Mouse (Mus musculus): Measurements from ENCODE around the gene Fam89b. TPM values are rescaled to one million over a fixed set of nuclear protein-coding genes. Genes with fewer than 3 reads are reported as not detected.

Gene Fam89b
- total and polyA plus RNA-seq, 3 experiments, result 29.6 to 60.2 TPM; not detected in 1

- Histone ChIP-seq H3K4me3 (ENCODE audit: control insufficient read depth in 1 of 2, insufficient read depth in 1 of 2, low read depth in 2 of 2, low read length in 2 of 2) (no peak overlapping the region), H3K27ac (ENCODE audit: control insufficient read depth, low read depth, low read length) (no peak overlapping the region), H3K27me3 (ENCODE audit: control insufficient read depth in 1 of 2, insufficient read depth in 2 of 2, low read length in 2 of 2) (no peaks in the 10 kb centered on the region), H3K79me2 (ENCODE audit: control insufficient read depth, insufficient read depth, low read length, poor library complexity) (no peaks in the 10 kb centered on the region), H3K9ac (ENCODE audit: control insufficient read depth, low read depth, low read length, poor library complexity, severe bottlenecking) (no peak overlapping the region), H3K4me1 (ENCODE audit: control insufficient read depth in 1 of 2, insufficient read depth in 2 of 2, low read length in 2 of 2) (no peaks in the 10 kb centered on the region), H3K36me3 (ENCODE audit: control insufficient read depth in 1 of 2, insufficient read depth in 2 of 2, low read length in 2 of 2) (no peaks in the 10 kb centered on the region), H3K9me3 (replicated peaks; ENCODE audit: insufficient read depth, low read length) (no peaks in the 10 kb centered on the region)
- TF ChIP-seq RCOR1 (IDR thresholded peaks at IDR 0.05; ENCODE audit: low read depth, low read length) (no peak), CHD1 (IDR thresholded peaks at IDR 0.05; ENCODE audit: low read depth, low read length) (no peak), BHLHE40 (IDR thresholded peaks at IDR 0.05; ENCODE audit: borderline replicate concordance, low read depth, low read length) (no peak), USF2 (IDR thresholded peaks at IDR 0.05; ENCODE audit: borderline replicate concordance in 1 of 2, insufficient read depth in 1 of 2, low read depth in 1 of 2, low read length in 2 of 2) (no peak), ETS1 (IDR thresholded peaks at IDR 0.05; ENCODE audit: low read depth, low read length) (no peak), MYB (IDR thresholded peaks at IDR 0.05; ENCODE audit: low read depth, low read length) (no peak), JUND (IDR thresholded peaks at IDR 0.05; ENCODE audit: low read depth, low read length) (no peak), MAZ (IDR thresholded peaks at IDR 0.05; ENCODE audit: low read depth, low read length) (no peak), TCF12 (IDR thresholded peaks at IDR 0.05; ENCODE audit: low read depth, low read length) (no peak), SMC3 (IDR thresholded peaks at IDR 0.05; ENCODE audit: low read depth, low read length) (no peak), GABPA (IDR thresholded peaks at IDR 0.05; ENCODE audit: low read depth, low read length) (no peak), MEF2A (IDR thresholded peaks at IDR 0.05; ENCODE audit: extremely low read depth, insufficient replicate concordance, low read depth, low read length, poor library complexity, severe bottlenecking) (no peak), HCFC1 (IDR thresholded peaks at IDR 0.05; ENCODE audit: low read depth, low read length) (no peak), MYC (IDR thresholded peaks at IDR 0.05; ENCODE audit: low read depth, low read length) (no peak), MXI1 (IDR thresholded peaks at IDR 0.05; ENCODE audit: low read depth, low read length) (no peak), CHD2 (IDR thresholded peaks at IDR 0.05; ENCODE audit: low read length) (no peak), ZNF384 (IDR thresholded peaks at IDR 0.05; ENCODE audit: low read depth, low read length) (no peak), UBTF (IDR thresholded peaks at IDR 0.05; ENCODE audit: borderline replicate concordance, insufficient read depth, low read depth, low read length) (no peak)
- DNase-seq (ENCODE audit: low read depth, low spot score), result no peak
These were observed 29.5 kb upstream of the Fam89b start for GRCm38 (mm10) chr19:5758878-5759403.

- TF ChIP-seq CHD1 (IDR thresholded peaks at IDR 0.05; ENCODE audit: low read depth, low read length), result no peak
- no peak for TF ChIP-seq CTCF (IDR thresholded peaks at IDR 0.05 in 2 of 3, conservative IDR thresholded peaks at IDR 0.05 in 1 of 3; ENCODE audit: control insufficient read depth in 1 of 3, insufficient read depth in 1 of 3, low read depth in 2 of 3, low read length in 3 of 3, poor library complexity in 1 of 3, severe bottlenecking in 1 of 3)
- TF ChIP-seq SMC3 (IDR thresholded peaks at IDR 0.05; ENCODE audit: low read depth, low read length), result no peak
- no peak for TF ChIP-seq ZC3H11A (IDR thresholded peaks at IDR 0.05; ENCODE audit: low read depth, low read length)
- no peak for TF ChIP-seq ZMIZ1 (IDR thresholded peaks at IDR 0.05; ENCODE audit: low read depth, low read length)
- no peak for TF ChIP-seq RAD21 (IDR thresholded peaks at IDR 0.05; ENCODE audit: low read depth, low read length)
- TF ChIP-seq ZKSCAN1 (IDR thresholded peaks at IDR 0.05; ENCODE audit: low read depth, low read length), result no peak
- no peak for TF ChIP-seq ZNF384 (IDR thresholded peaks at IDR 0.05; ENCODE audit: low read depth, low read length)
- no peak for TF ChIP-seq POLR2AphosphoS2 (IDR thresholded peaks at IDR 0.05; ENCODE audit: low read length)
- TF ChIP-seq E2F4 (IDR thresholded peaks at IDR 0.05; ENCODE audit: borderline replicate concordance, low read depth, low read length), result no peak
- no peak for TF ChIP-seq MEF2A (IDR thresholded peaks at IDR 0.05; ENCODE audit: extremely low read depth, insufficient replicate concordance, low read depth, low read length, poor library complexity, severe bottlenecking)
- no peak overlapping the region for H3K9ac ChIP-seq (ENCODE audit: control insufficient read depth, low read depth, low read length, poor library complexity, severe bottlenecking)
- no peak for DNase-seq (ENCODE audit: low read depth, low spot score)
- H3K36me3 ChIP-seq (ENCODE audit: control insufficient read depth in 1 of 2, insufficient read depth in 2 of 2, low read length in 2 of 2), result no peaks in the 10 kb centered on the region
- H3K27me3 ChIP-seq (ENCODE audit: control insufficient read depth in 1 of 2, insufficient read depth in 2 of 2, low read length in 2 of 2), result no peaks in the 10 kb centered on the region
- no peak overlapping the region for H3K4me3 ChIP-seq (ENCODE audit: control insufficient read depth in 1 of 2, insufficient read depth in 1 of 2, low read depth in 2 of 2, low read length in 2 of 2)
- H3K9me3 ChIP-seq (replicated peaks; ENCODE audit: insufficient read depth, low read length), result no peaks in the 10 kb centered on the region
- H3K27ac ChIP-seq (ENCODE audit: control insufficient read depth, low read depth, low read length), result no peak overlapping the region
- no peaks in the 10 kb centered on the region for H3K4me1 ChIP-seq (ENCODE audit: control insufficient read depth in 1 of 2, insufficient read depth in 2 of 2, low read length in 2 of 2)
- H3K79me2 ChIP-seq (ENCODE audit: control insufficient read depth, insufficient read depth, low read length, poor library complexity), result no peaks in the 10 kb centered on the region
These were observed 27.7 kb upstream of the Fam89b start for GRCm38 (mm10) chr19:5756991-5757636.
